Comparison of ENCODE assay signal across 25 mouse cellular contexts in genomic region chr4:99022221-99022620, GRCm38 (mm10). TPM values are rescaled to one million over a fixed set of nuclear protein-coding genes. Genes with fewer than 3 reads are reported as not detected.
DNase-seq lines count a peak whose midpoint lies in the region; ATAC-seq lines count a peak whose summit lies in the region.
"Had no signal": no experiment of that assay in that cellular context is flagged by ENCODE, and none has a peak within 500 bp of the region (broad histone marks: within the 10 kb centered on the region; RNA-seq: fewer than 3 reads in every experiment).

No protein-coding gene starts in this region.

- no peak overlapping the region for H3K4me3 ChIP-seq in forebrain, embryonic 16.5 days (replicated peaks; ENCODE audit: low read length)
- H3K4me3 ChIP-seq in forebrain, embryonic 15.5 days: no peak overlapping the region
- H3K4me3 ChIP-seq: embryonic facial prominence, embryonic 13.5 days; embryonic facial prominence, embryonic 15.5 days; erythroblast, embryonic 14.5 days; forebrain, embryonic 10.5 days; forebrain, embryonic 12.5 days had no signal

- no peak overlapping the region for H3K27ac ChIP-seq in forebrain, embryonic 16.5 days (ENCODE audit: low read length)
- no peak overlapping the region for H3K27ac ChIP-seq in forebrain, embryonic 15.5 days (replicated peaks)
- H3K27ac ChIP-seq: embryonic facial prominence, embryonic 13.5 days; embryonic facial prominence, embryonic 15.5 days; forebrain, embryonic 10.5 days; forebrain, embryonic 12.5 days had no signal

- no peak overlapping the region for H3K4me2 ChIP-seq in forebrain, embryonic 16.5 days (ENCODE audit: low read length)
- H3K4me2 ChIP-seq in forebrain, embryonic 15.5 days (replicated peaks): no peak overlapping the region
- H3K4me2 ChIP-seq: embryonic facial prominence, embryonic 13.5 days; embryonic facial prominence, embryonic 15.5 days; forebrain, embryonic 12.5 days had no signal

- no peak overlapping the region for H3K9ac ChIP-seq in forebrain, embryonic 16.5 days (replicated peaks; ENCODE audit: low read depth, low read length)
- no peak overlapping the region for H3K9ac ChIP-seq in forebrain, embryonic 15.5 days (replicated peaks)
- H3K9ac ChIP-seq: embryonic facial prominence, embryonic 13.5 days; embryonic facial prominence, embryonic 15.5 days; forebrain, embryonic 12.5 days had no signal

- 80% methylated on average over 8 of the region's 8 CpGs for WGBS in forebrain, embryonic 16.5 days
- 83% methylated on average over 8 of the region's 8 CpGs for WGBS in forebrain, embryonic 15.5 days

- no peak for DNase-seq in frontal cortex, postnatal 14 days (ENCODE audit: low spot score in 2 of 2)
- DNase-seq in left cerebral cortex, adult 8-10 months (ENCODE audit: low spot score in 2 of 2): no peak
- DNase-seq: adrenal gland, adult 8-10 months; adrenal gland, postnatal 14 days; B cell, adult 2 months; cerebellum, adult 11 months; cerebellum, adult 18-20 months; cerebellum, adult 8-10 months; cerebellum, adult 9-11 months; cerebellum, postnatal 14 days; cerebellum, postnatal 36 days; embryo, embryonic 11 days had no signal

- H3K9me3 ChIP-seq in forebrain, embryonic 16.5 days (ENCODE audit: control insufficient read depth, low read length): no peaks in the 10 kb centered on the region
- no peaks in the 10 kb centered on the region for H3K9me3 ChIP-seq in forebrain, embryonic 15.5 days
- H3K9me3 ChIP-seq: embryonic facial prominence, embryonic 13.5 days; embryonic facial prominence, embryonic 15.5 days; forebrain, embryonic 10.5 days; forebrain, embryonic 12.5 days had no signal

- H3K27me3 ChIP-seq in forebrain, embryonic 16.5 days (replicated peaks; ENCODE audit: control insufficient read depth, insufficient read depth, low read length): no peaks in the 10 kb centered on the region
- H3K27me3 ChIP-seq in forebrain, embryonic 15.5 days: no peaks in the 10 kb centered on the region
- H3K27me3 ChIP-seq: CH12.LX; embryonic facial prominence, embryonic 13.5 days; embryonic facial prominence, embryonic 15.5 days; forebrain, embryonic 12.5 days; Patski had no signal

- no peaks in the 10 kb centered on the region for H3K4me1 ChIP-seq in forebrain, embryonic 16.5 days (replicated peaks; ENCODE audit: control insufficient read depth, insufficient read depth, low read length)
- H3K4me1 ChIP-seq in forebrain, embryonic 15.5 days: no peaks in the 10 kb centered on the region
- H3K4me1 ChIP-seq: embryonic facial prominence, embryonic 13.5 days; embryonic facial prominence, embryonic 15.5 days; forebrain, embryonic 10.5 days; forebrain, embryonic 12.5 days had no signal

- no peaks in the 10 kb centered on the region for H3K36me3 ChIP-seq in forebrain, embryonic 16.5 days (ENCODE audit: control insufficient read depth, insufficient read depth)
- peaks cover 9% of the 10 kb centered on the region for H3K36me3 ChIP-seq in forebrain, embryonic 15.5 days
- H3K36me3 ChIP-seq: G1E had no signal

- peak; percentile 36; the same call in 1 of the 2 replicates for ATAC-seq in forebrain, embryonic 16.5 days
- ATAC-seq in forebrain, embryonic 15.5 days (replicated peaks): no peak
- peak; percentile 62 for ATAC-seq in frontal cortex, adult (ENCODE audit: low TSS enrichment)
- ATAC-seq: activated CD4-positive, CD25-positive, alpha-beta regulatory T cell, adult 4 months; CD4-positive, CD25-positive, alpha-beta regulatory T cell, adult 4 months; Patski had no signal

RNA-seq across cellular contexts. Expression of gene Angptl3, which starts 8.5 kb away (rescaled TPM):
- 0.88 and 2.1 TPM in 2 replicates for polyA plus RNA-seq in forebrain, embryonic 16.5 days (2015; fragmentation: Nextera tagmentation; extraction: Ambion mirVana)
- polyA plus RNA-seq in forebrain, embryonic 15.5 days (2015; fragmentation: Nextera tagmentation; extraction: Ambion mirVana): 1.9 and 2.1 TPM in 2 replicates
- total RNA-seq in left cerebral cortex, adult 8-10 months (2022): under 1 TPM in 2 of 4 experiments, not detected in 2; 0.27 to 0.60 TPM
- total RNA-seq: CH12.LX had no signal
- polyA plus RNA-seq: activated CD4-positive, CD25-positive, alpha-beta regulatory T cell, adult 4 months; CD4-positive, CD25-positive, alpha-beta regulatory T cell, adult 4 months; G1E; Patski had no signal
